Mouse (Mus musculus): ENCODE data around the gene Zik1.

DNA sequence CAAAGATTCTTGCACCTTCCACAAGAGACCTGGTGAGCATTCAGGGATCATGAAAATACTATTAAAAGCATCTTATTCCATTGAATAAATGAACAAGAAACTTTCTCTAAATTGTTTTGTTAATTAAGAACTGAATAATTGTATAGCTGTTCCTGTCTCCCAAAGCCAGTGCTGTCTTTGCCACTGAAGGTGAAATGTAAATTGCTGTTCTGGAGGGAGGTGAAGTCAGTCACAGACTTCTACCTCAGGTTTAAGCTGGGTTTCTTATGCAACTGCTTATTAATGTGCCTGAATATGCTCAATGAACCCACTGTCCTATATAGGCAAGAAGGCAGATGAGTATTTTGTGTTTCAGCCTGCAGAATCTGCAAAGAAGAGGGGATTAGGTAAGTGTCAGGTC, 52.2 kb downstream of the Zik1 start, which contains the start of gene Vmn1r67:
- no peak for TF ChIP-seq POLR2A (IDR thresholded peaks at IDR 0.05; ENCODE audit: extremely low read depth, insufficient read depth, low read length)
- TF ChIP-seq CTCF (IDR thresholded peaks at IDR 0.05; ENCODE audit: low read depth, low read length) = no peak
